Mouse (Mus musculus): ENCODE results near the gene Arhgef3.

The Arhgef3 gene

DNA sequence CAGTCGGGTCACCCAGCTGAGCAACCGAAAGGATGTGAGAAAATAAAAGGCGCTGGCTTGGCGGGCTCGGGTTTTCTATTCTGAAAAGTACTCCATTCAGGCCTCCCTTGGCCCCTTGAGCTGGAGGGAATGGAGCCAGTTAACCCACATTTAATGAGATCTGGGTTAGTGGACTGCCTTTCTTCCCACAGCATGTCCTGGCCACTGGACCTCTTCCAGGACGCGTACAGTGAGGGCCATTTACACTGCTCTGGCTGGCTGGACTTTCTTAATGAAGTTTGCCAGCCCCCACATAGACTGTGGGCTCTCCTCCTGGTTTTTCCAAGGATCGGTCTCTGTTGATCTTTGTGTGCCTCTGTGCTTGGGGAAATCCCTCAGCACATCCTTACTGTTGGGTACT lies 52.1 kb downstream of the Arhgef3 start:
- peak; percentile 63 for DNase-seq (ENCODE audit: low spot score)

GRCm38 (mm10) chr14:27167177-27167576 lies 52.5 kb downstream of the Arhgef3 start:
- DNase-seq (ENCODE audit: low spot score) = no peak

- DNase-seq (ENCODE audit: low spot score) = no peak
Measured at GRCm38 (mm10) chr14:27168387-27168786, 53.7 kb downstream of the Arhgef3 start.

GRCm38 (mm10) chr14:27169287-27169686 lies 54.6 kb downstream of the Arhgef3 start:
- no peak for DNase-seq (ENCODE audit: low spot score)

- DNase-seq (ENCODE audit: low spot score) = no peak
Measured at GRCm38 (mm10) chr14:27170421-27170820, 55.7 kb downstream of the Arhgef3 start.

DNA sequence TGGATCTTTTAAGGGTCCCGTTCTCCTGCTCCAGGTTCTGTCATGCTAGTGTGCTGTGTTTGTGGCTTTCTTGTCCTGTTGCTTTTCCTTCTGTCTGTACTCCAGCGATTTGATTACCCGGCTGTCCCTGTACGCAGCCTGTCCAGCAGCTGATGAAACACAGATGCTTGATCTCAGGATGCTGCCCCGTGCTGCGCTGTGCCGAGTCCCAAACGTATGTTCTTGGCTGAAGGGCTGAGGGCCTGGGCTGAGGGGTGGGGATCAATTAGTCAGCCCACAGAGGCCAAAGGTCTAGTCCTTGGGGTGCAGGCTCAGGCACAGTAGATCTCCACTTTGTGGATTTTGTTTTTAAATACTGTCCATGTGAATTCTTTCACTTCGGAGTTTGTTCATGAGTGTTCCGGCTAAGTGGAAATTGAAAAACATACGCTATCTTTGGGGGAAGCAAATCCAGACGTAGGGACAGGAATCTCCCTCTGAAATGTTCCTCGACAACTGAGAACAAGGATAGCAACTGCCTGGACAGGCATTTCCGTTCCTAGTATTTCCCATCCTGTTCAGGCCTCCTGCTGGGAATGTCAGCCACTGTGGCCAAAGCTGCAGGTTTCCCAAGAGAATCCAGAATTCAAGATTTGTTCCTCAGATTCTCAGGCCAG lies 56.6 kb downstream of the Arhgef3 start:
- DNase-seq (ENCODE audit: low spot score) = peak; percentile 66

- DNase-seq (ENCODE audit: low spot score) = no peak
Measured at GRCm38 (mm10) chr14:27173178-27173803, 58.6 kb downstream of the Arhgef3 start.

GRCm38 (mm10) chr14:27174188-27174786 lies 59.6 kb downstream of the Arhgef3 start:
- no peak for DNase-seq (ENCODE audit: low spot score)

GRCm38 (mm10) chr14:27174831-27175301 lies 60.2 kb downstream of the Arhgef3 start:
- peak; percentile 50 for DNase-seq (ENCODE audit: low spot score)

DNA sequence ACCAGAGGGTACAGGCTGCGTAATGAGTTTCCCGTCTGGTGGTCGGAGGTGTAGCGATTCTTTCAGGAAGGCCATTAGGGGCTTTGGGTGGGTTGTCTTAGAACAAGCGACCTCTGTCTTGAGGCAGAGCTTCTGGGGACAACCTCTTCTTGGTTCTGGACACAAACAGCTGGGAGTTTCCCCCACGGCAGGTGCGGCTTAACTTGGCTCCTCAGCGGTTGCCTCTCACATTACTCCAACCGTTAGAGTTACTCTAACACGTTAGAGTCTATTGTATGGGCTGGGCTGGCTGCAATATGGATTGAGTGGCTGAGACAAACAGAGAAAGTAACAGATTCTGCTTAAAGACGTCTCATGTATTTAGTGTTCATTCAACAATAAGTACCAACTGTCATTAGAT lies 60.6 kb downstream of the Arhgef3 start:
- DNase-seq (ENCODE audit: low spot score) = no peak

GRCm38 (mm10) chr14:27177800-27178559 lies 63.3 kb downstream of the Arhgef3 start:
- DNase-seq (ENCODE audit: low spot score) = no peak

DNA sequence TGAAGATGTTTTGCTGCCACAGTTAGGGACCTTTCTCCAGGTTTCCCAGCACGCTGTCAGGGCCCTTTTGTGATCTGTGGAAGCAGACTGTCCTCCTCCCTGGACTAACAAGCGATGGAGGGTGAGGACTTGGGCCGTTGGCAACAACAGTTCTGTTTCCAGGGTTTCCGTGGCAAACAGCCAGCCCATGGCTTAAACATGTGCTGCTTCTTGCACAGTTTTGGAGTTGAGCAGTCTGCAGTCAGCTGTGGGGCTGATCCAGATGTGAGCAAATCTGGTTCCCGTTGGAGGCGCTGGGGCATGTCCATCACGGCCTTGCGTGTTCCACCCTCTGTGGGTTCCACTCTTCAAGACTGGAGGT lies 63.8 kb downstream of the Arhgef3 start:
- peak; percentile 88 for DNase-seq (ENCODE audit: low spot score)

DNA sequence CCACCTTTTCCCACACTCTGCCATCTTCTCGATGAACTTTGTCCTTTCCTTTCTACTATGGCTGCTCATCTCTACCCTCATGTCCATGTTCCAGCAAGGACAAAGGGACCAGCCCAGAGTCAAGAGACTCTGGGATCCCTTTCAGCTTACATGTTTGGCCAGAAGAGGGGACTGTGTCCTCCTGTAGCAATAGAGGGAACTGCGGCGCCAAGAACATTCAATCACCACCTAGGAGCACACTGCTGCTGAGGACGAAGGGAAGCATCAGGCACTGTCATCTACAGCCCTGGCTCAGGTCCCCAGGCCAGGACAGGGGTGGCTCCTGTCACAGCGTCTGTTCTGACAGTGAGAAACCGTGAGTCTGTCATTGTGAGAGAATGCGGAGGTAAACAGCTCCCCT lies 65.1 kb downstream of the Arhgef3 start:
- DNase-seq (ENCODE audit: low spot score) = no peak

- DNase-seq (ENCODE audit: low spot score) = no peak
Measured at GRCm38 (mm10) chr14:27182059-27182458, 67.4 kb downstream of the Arhgef3 start.

GRCm38 (mm10) chr14:27182646-27183438 lies 68.1 kb downstream of the Arhgef3 start:
- DNase-seq (ENCODE audit: low spot score) = no peak

DNA sequence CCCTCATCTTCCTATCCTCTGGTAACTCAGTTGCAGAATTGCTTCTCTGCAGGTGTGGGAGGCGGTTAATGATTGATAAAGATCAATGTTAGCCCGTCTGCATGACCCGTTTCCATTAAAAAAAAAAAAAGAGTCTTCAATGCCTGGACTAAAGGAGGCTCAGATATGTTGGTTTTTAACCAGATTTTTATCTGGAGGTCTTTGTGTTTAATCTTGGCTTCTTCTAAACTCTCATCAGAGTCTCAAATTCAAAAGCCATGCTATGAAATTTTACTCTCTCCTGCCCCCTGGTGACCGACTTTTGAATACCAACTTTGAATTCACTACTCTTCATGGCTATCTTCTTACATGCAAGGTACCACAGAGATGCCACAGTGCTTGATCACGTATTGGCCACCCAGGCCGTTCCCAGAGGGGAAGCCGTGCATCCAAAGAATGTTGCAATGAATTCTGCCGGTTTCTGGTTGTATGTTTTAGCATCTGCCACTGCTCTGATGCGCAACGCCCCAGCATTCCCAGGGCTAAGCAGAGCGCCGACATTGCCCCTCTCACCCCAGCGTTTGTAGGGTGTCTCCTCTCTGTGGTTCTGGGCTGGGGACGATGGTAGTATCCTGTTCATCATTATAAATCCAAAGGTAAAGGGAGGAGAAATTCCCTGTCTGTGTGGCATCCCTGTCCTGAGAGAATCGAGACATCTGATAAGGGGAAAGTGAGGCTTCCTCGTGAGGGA lies 69.0 kb downstream of the Arhgef3 start:
- DNase-seq (ENCODE audit: low spot score) = peak; percentile 77

- no peak for DNase-seq (ENCODE audit: low spot score)
Measured at GRCm38 (mm10) chr14:27185902-27186301, 71.2 kb downstream of the Arhgef3 start.

- no peak for DNase-seq (ENCODE audit: low spot score)
Measured at GRCm38 (mm10) chr14:27186596-27186995, 71.9 kb downstream of the Arhgef3 start.

GRCm38 (mm10) chr14:27187025-27187424 lies 72.3 kb downstream of the Arhgef3 start:
- DNase-seq (ENCODE audit: low spot score) = peak; percentile 78

DNA sequence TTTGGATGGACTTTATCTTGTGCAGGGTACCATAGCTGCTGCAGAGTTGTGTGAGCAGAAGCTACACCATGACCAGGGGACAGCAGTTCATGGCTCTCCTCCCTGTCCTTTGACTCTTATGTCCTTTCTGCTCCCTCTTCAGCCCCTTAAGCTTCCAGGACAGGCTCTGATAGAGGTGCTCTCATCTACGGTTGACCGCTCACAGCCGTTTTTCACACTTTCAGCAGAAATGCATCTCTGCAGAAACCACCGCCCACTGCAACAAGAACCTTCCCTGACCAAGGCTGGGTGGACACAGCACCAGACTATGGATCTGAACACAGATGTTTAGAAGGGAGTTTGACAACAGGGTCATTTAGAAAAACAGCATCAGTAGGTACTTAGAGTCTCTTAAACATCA lies 73.2 kb downstream of the Arhgef3 start:
- DNase-seq (ENCODE audit: low spot score) = no peak

- no peak for DNase-seq (ENCODE audit: low spot score)
Measured at GRCm38 (mm10) chr14:27192450-27192849, 77.8 kb downstream of the Arhgef3 start.
